ENCODE assay signal across 18 mouse cellular contexts in genomic region chr8:120331027-120331426, GRCm38 (mm10).
A peak's percentile ranks its signal among the peaks of the same experiment; 100 is the strongest.
DNase-seq lines count a peak whose midpoint lies in the region; ATAC-seq lines count a peak whose summit lies in the region.
"Had no signal": no experiment of that assay in that cellular context is flagged by ENCODE, and none has a peak within 500 bp of the region (broad histone marks: within the 10 kb centered on the region; RNA-seq: fewer than 3 reads in every experiment).

No protein-coding gene starts in this region.

- ATAC-seq in heart, embryonic 11.5 days (replicated peaks; ENCODE audit: insufficient number of reproducible peaks, low FRiP score, low TSS enrichment) = no peak
- no peak for ATAC-seq in midbrain, embryonic 15.5 days (replicated peaks)
- no peak for ATAC-seq in limb, embryonic 15.5 days (ENCODE audit: insufficient number of reproducible peaks, low FRiP score, low TSS enrichment, low read depth)

- H3K4me1 ChIP-seq in heart, embryonic 11.5 days (ENCODE audit: control insufficient read depth, insufficient read depth, low read length) = peaks cover 51% of the 10 kb centered on the region
- peaks cover 87% of the 10 kb centered on the region for H3K4me1 ChIP-seq in midbrain, embryonic 10.5 days
- peaks cover 25% of the 10 kb centered on the region for H3K4me1 ChIP-seq in midbrain, embryonic 15.5 days
- peaks cover 85% of the 10 kb centered on the region for H3K4me1 ChIP-seq in embryonic facial prominence, embryonic 10.5 days
- H3K4me1 ChIP-seq in limb, embryonic 15.5 days = peaks cover 51% of the 10 kb centered on the region

- 59% methylated on average over 7 of the region's 7 CpGs for WGBS in heart, embryonic 11.5 days (ENCODE audit: insufficient replicate concordance)
- WGBS in midbrain, embryonic 10.5 days = 81% methylated on average over 7 of the region's 7 CpGs
- WGBS in midbrain, embryonic 15.5 days = 82% methylated on average over 7 of the region's 7 CpGs
- WGBS in embryonic facial prominence, embryonic 10.5 days = 76% methylated on average over 7 of the region's 7 CpGs
- WGBS in limb, embryonic 15.5 days = 47% methylated on average over 7 of the region's 7 CpGs

- no peaks in the 10 kb centered on the region for H3K27me3 ChIP-seq in heart, embryonic 11.5 days (ENCODE audit: control insufficient read depth, insufficient read depth, low read length)
- H3K27me3 ChIP-seq in midbrain, embryonic 10.5 days (ENCODE audit: low read depth, poor library complexity, severe bottlenecking) = peaks cover 55% of the 10 kb centered on the region
- H3K27me3 ChIP-seq in midbrain, embryonic 15.5 days (replicated peaks) = no peaks in the 10 kb centered on the region
- peaks cover 33% of the 10 kb centered on the region for H3K27me3 ChIP-seq in embryonic facial prominence, embryonic 10.5 days (replicated peaks; ENCODE audit: low read depth, poor library complexity, severe bottlenecking)
- H3K27me3 ChIP-seq in limb, embryonic 15.5 days = no peaks in the 10 kb centered on the region

- H3K4me2 ChIP-seq in heart, embryonic 11.5 days = no peak overlapping the region
- no peak overlapping the region for H3K4me2 ChIP-seq in midbrain, embryonic 15.5 days
- no peak overlapping the region for H3K4me2 ChIP-seq in limb, embryonic 15.5 days
- H3K4me2 ChIP-seq: hindbrain, embryonic 12.5 days had no signal

- H3K4me3 ChIP-seq in heart, embryonic 11.5 days (ENCODE audit: low read depth, low read length) = no peak overlapping the region
- no peak overlapping the region for H3K4me3 ChIP-seq in midbrain, embryonic 10.5 days
- no peak overlapping the region for H3K4me3 ChIP-seq in midbrain, embryonic 15.5 days
- no peak overlapping the region for H3K4me3 ChIP-seq in embryonic facial prominence, embryonic 10.5 days
- H3K4me3 ChIP-seq in limb, embryonic 15.5 days = no peak overlapping the region
- H3K4me3 ChIP-seq: erythroblast, embryonic 14.5 days; hindbrain, embryonic 12.5 days; left cerebral cortex, adult 2 months had no signal

- intact Hi-C loops in heart, postnatal 25 days (cut with DNase I) = no loop called here

- no peaks in the 10 kb centered on the region for H3K9me3 ChIP-seq in heart, embryonic 11.5 days (replicated peaks; ENCODE audit: control insufficient read depth, low read length)
- H3K9me3 ChIP-seq in midbrain, embryonic 10.5 days (replicated peaks) = no peaks in the 10 kb centered on the region
- no peaks in the 10 kb centered on the region for H3K9me3 ChIP-seq in midbrain, embryonic 15.5 days
- no peaks in the 10 kb centered on the region for H3K9me3 ChIP-seq in embryonic facial prominence, embryonic 10.5 days
- H3K9me3 ChIP-seq in limb, embryonic 15.5 days = no peaks in the 10 kb centered on the region
- H3K9me3 ChIP-seq: hindbrain, embryonic 12.5 days had no signal

- H3K9ac ChIP-seq in heart, embryonic 11.5 days (ENCODE audit: low read depth, low read length) = no peak overlapping the region
- no peak overlapping the region for H3K9ac ChIP-seq in midbrain, embryonic 15.5 days
- no peak overlapping the region for H3K9ac ChIP-seq in limb, embryonic 15.5 days
- H3K9ac ChIP-seq: hindbrain, embryonic 12.5 days had no signal

- DNase-seq in heart, postnatal 25 days (ENCODE audit: low spot score) = no peak
- DNase-seq in midbrain, embryonic 10.5 days (ENCODE audit: low spot score) = no peak
- DNase-seq in embryonic facial prominence, embryonic 10.5 days (ENCODE audit: low spot score) = no peak
- DNase-seq in adrenal gland, postnatal 36 days = no peak
- DNase-seq: B cell, adult 2 months; cerebellum, postnatal 10 days; heart, adult 18-20 months; lung, adult 18-20 months; lung, postnatal 36 days; midbrain, embryonic 14.5 days; retina, postnatal 1 day; right cerebral cortex, postnatal 4 days had no signal

- H3K27ac ChIP-seq in heart, embryonic 11.5 days (ENCODE audit: low read depth, low read length) = 0 out of 2 replicates have a peak overlapping the region, but pooled peaks have one; percentile 12
- H3K27ac ChIP-seq in midbrain, embryonic 10.5 days (replicated peaks) = peak overlapping the region; percentile 95
- H3K27ac ChIP-seq in midbrain, embryonic 15.5 days = no peak overlapping the region
- H3K27ac ChIP-seq in embryonic facial prominence, embryonic 10.5 days (replicated peaks) = peak overlapping the region; percentile 69
- 0 out of 2 replicates have a peak overlapping the region, but pooled peaks have one; percentile 22 for H3K27ac ChIP-seq in limb, embryonic 15.5 days
- H3K27ac ChIP-seq: left cerebral cortex, adult 2 months had no signal

- no peaks in the 10 kb centered on the region for H3K36me3 ChIP-seq in heart, embryonic 11.5 days (ENCODE audit: control insufficient read depth, insufficient read depth, low read length)
- no peaks in the 10 kb centered on the region for H3K36me3 ChIP-seq in midbrain, embryonic 10.5 days
- H3K36me3 ChIP-seq in midbrain, embryonic 15.5 days (replicated peaks) = no peaks in the 10 kb centered on the region
- H3K36me3 ChIP-seq in embryonic facial prominence, embryonic 10.5 days (replicated peaks) = no peaks in the 10 kb centered on the region
- H3K36me3 ChIP-seq in limb, embryonic 15.5 days = no peaks in the 10 kb centered on the region
- H3K36me3 ChIP-seq: hindbrain, embryonic 12.5 days had no signal
